Mouse (Mus musculus): ENCODE results near the gene Ndufs1.
A peak's percentile ranks its signal among the peaks of the same experiment; 100 is the strongest.

- TF ChIP-seq CTCF (IDR thresholded peaks at IDR 0.05) (peak; percentile 77), EP300 (IDR thresholded peaks at IDR 0.05) (no peak)
Observed at GRCm38 (mm10) chr1:63114136-63114781, 62.4 kb downstream of the Ndufs1 start, which contains the start of gene Ino80d.

All from lung, postnatal 0 days (tissue).